Mouse (Mus musculus) cerebellum, adult 2 months (tissue): ENCODE data around the gene Pls1.

Experiments
- CTCF ChIP-seq: fragments of 200-500 bp; IDR thresholded peaks from 2 replicates; pipeline ENCODE4 v1.5.1; 2011; ENCODE audit warnings: low read depth, mild to moderate bottlenecking, control low read depth, low read length, moderate library complexity, borderline replicate concordance; ENCODE audit not compliant: insufficient read depth
- POLR2A ChIP-seq: fragments of 200-500 bp; IDR thresholded peaks from 2 replicates; pipeline ENCODE4 v1.6.1; 2011; ENCODE audit warnings: low read length, control low read depth, borderline replicate concordance; ENCODE audit not compliant: insufficient read depth

GRCm38 (mm10) chr9:95835741-95836140 lies 9.4 kb downstream of the Pls1 start:
- no peak for TF ChIP-seq POLR2A
- TF ChIP-seq CTCF = no peak
